Mouse (Mus musculus) embryo, embryonic 11 days (tissue): ENCODE measurements around the gene Ndufb2.

Source experiments
- DNase-seq: peaks from one replicate; pipeline ENCODE4 v3.0.0-alpha.2; 2015

Ndufb2 gene

DNA sequence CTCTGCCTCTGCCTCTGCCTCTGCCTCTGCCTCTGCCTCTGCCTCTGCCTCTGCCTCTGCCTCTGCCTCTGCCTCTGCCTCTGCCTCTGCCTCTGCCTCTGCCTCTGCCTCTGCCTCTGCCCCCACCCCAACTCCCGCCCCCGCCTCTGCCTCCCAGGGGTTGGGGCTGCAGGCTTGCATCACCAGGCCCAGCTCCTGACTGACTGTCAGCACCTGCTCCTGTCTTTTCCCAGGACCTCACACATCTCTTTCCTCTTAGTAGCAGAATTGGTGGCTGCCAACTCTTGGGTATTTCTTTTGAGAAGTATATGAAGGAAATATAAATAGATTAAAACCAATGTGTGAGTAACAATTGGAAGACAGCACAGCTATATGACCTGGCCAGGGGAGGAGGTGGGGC is 11.8 kb upstream of the Ndufb2 start:
- no peak for DNase-seq

GRCm38 (mm10) chr6:39581087-39581784 is 11.1 kb upstream of the Ndufb2 start:
- DNase-seq: no peak

GRCm38 (mm10) chr6:39585517-39585916 is 6.9 kb upstream of the Ndufb2 start, which contains the start of gene Gm42420:
TSS of gene Gm42420 (plus strand) at chr6:39585753.
- DNase-seq: no peak

DNA sequence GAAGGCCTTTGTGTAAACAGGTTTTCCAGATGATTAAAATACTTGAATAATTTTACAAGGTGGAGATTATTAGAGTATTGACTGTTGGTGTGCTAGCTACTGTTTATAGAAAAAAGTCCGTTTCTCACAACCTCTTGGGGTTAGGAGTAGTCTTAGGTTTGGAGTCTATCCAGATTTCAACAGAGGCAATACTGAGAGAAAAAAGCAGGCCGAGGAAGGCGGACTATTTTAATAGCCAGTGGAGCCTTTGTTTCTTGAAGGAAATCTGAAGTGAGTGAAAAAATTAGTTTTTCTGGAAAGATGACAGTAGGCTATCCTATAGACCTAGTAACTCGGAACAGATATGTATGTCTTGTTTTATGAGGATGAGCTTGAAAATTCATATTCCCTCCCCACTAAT is 893 bp upstream of the Ndufb2 start:
- DNase-seq: no peak

GRCm38 (mm10) chr6:39600851-39601250 is 8.5 kb downstream of the Ndufb2 start:
- no peak for DNase-seq

DNA sequence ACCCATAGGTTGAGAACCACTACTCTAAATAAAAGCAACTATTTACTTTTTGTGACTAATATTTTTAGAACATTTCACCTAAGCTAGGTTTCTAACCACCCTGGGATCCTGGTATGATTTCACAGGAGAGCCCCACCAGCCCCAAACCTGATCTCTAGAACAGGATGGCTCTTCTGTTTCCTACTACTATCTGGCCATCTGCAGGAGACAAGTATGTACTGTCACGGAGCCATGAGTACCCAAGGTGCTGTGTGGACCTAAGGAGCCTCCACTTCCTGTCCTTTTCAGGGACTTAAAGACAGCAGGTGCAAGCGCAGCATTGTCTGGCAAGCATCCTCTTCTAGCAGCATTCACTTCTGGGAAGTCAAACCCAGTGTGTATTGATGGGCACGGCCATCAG is 9.5 kb downstream of the Ndufb2 start:
- no peak for DNase-seq

- no peak for DNase-seq
Measured at GRCm38 (mm10) chr6:39604565-39604964, 12.2 kb downstream of the Ndufb2 start.

DNA sequence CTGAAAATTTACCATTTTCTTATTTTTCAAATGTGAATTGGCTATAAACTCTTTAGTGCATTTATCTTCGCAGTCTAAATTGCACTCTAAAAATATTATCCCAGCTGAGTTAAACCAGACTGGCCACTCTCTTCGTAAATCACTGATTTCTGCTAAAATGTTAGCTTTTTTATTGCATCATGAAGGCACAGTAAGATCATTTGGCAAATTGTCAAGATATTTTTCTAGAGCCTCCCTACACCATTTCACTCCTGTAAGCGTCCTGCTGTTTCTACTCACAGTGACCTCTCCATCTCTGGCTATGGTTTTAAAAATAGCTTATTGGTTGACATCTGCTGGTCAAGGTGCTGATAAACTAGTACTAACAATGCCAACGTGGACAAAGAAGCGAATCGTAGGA is 13.7 kb downstream of the Ndufb2 start:
- no peak for DNase-seq

GRCm38 (mm10) chr6:39606862-39607261 is 14.5 kb downstream of the Ndufb2 start:
- DNase-seq: no peak

GRCm38 (mm10) chr6:39607365-39607764 is 15.0 kb downstream of the Ndufb2 start:
- DNase-seq: no peak

- no peak for DNase-seq
Measured at GRCm38 (mm10) chr6:39610207-39610606, 17.8 kb downstream of the Ndufb2 start.

DNA sequence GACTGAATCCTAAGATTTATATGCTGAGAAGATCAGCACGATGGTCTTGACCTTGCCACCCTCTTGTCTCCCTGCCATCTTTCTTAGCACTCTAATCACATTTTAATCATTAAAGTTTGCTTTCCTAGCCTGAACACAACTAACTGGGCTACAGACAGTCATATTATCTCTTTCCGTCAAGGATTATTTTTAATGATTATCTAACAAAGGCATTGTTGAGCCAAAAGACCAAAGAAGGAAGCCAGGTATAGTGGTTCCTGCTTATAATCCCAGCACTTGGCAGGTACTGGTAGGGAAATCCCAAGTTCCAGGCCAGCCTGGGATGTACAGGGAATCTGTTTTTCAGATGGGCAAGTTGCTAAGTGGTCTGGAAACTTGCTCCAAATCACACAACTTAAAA is 18.9 kb downstream of the Ndufb2 start:
- no peak for DNase-seq
